8 mouse cellular contexts compared by ENCODE assay signal in genomic region chr11:58867954-58868330, GRCm38 (mm10). TPM values are rescaled to one million over a fixed set of nuclear protein-coding genes. Genes with fewer than 3 reads are reported as not detected.
DNase-seq lines count a peak whose midpoint lies in the region; ATAC-seq and TF ChIP-seq lines count a peak whose summit lies in the region.

No protein-coding gene starts in this region.

- no peak for TF ChIP-seq CTCF in layer of hippocampus, adult 2 months (conservative IDR thresholded peaks at IDR 0.05)

- H3K27ac ChIP-seq in layer of hippocampus, adult 2 months, result peak overlapping the region; percentile 91
- H3K27ac ChIP-seq in embryonic facial prominence, embryonic 15.5 days (replicated peaks), result no peak overlapping the region
- H3K27ac ChIP-seq in midbrain, embryonic 15.5 days, result peak overlapping the region; percentile 85; the same call in 1 of the 2 replicates

- H3K36me3 ChIP-seq in embryonic facial prominence, embryonic 15.5 days, result peaks cover 15% of the 10 kb centered on the region
- H3K36me3 ChIP-seq in midbrain, embryonic 15.5 days (replicated peaks), result peaks cover 8% of the 10 kb centered on the region; the same call in 1 of the 2 replicates

- no peak for DNase-seq in layer of hippocampus, adult 2 months (ENCODE audit: low spot score in 2 of 2)
- no peak for DNase-seq in layer of hippocampus, postnatal 14 days (ENCODE audit: low spot score in 2 of 2)
- peak; percentile 26 for DNase-seq in kidney, adult 9 months
- DNase-seq in ovary, postnatal 14 days (ENCODE audit: low spot score), result no peak
- DNase-seq in thymus, postnatal 14 days, result no peak
- DNase-seq in adipocyte (ENCODE audit: low spot score), result no peak

- no peaks in the 10 kb centered on the region for H3K27me3 ChIP-seq in embryonic facial prominence, embryonic 15.5 days
- no peaks in the 10 kb centered on the region for H3K27me3 ChIP-seq in midbrain, embryonic 15.5 days (replicated peaks)

- H3K4me1 ChIP-seq in embryonic facial prominence, embryonic 15.5 days, result peaks cover 9% of the 10 kb centered on the region; the same call in 1 of the 2 replicates
- peaks cover 13% of the 10 kb centered on the region for H3K4me1 ChIP-seq in midbrain, embryonic 15.5 days

- H3K4me3 ChIP-seq in layer of hippocampus, adult 2 months, result peak overlapping the region; percentile 81
- peak overlapping the region; percentile 64 for H3K4me3 ChIP-seq in embryonic facial prominence, embryonic 15.5 days (replicated peaks)
- peak overlapping the region; percentile 70 for H3K4me3 ChIP-seq in midbrain, embryonic 15.5 days

- ATAC-seq in embryonic facial prominence, embryonic 15.5 days (ENCODE audit: insufficient number of reproducible peaks, low FRiP score, low TSS enrichment, low read depth), result no peak
- ATAC-seq in midbrain, embryonic 15.5 days (replicated peaks), result 0 out of 2 replicates have a peak, but pooled peaks have one; percentile 7

- peak overlapping the region; percentile 72 for H3K4me2 ChIP-seq in embryonic facial prominence, embryonic 15.5 days (replicated peaks)
- peak overlapping the region; percentile 76 for H3K4me2 ChIP-seq in midbrain, embryonic 15.5 days

- peak overlapping the region; percentile 21 for H3K9ac ChIP-seq in embryonic facial prominence, embryonic 15.5 days
- H3K9ac ChIP-seq in midbrain, embryonic 15.5 days, result peak overlapping the region; percentile 91

- WGBS in embryonic facial prominence, embryonic 15.5 days, result 73% methylated on average over 6 of the region's 6 CpGs
- 89% methylated on average over 6 of the region's 6 CpGs for WGBS in midbrain, embryonic 15.5 days

- H3K9me3 ChIP-seq in embryonic facial prominence, embryonic 15.5 days (replicated peaks), result no peaks in the 10 kb centered on the region
- H3K9me3 ChIP-seq in midbrain, embryonic 15.5 days, result no peaks in the 10 kb centered on the region

RNA-seq across cellular contexts. Expression of gene 2810021J22Rik, which starts 0.9 kb away (rescaled TPM):
- 10 to 100 TPM; 11.2 to 12.0 TPM for total RNA-seq in layer of hippocampus, adult 2 months (2021)
- total RNA-seq in layer of hippocampus, postnatal 14 days (2021), result 10 to 100 TPM in 1 of 2 experiments, 1 to 10 TPM in 1; 6.8 to 12.1 TPM
- 7.1 and 7.2 TPM in 2 replicates for polyA plus RNA-seq in embryonic facial prominence, embryonic 15.5 days (2015; fragmentation: Nextera tagmentation; extraction: Ambion mirVana)
- polyA plus RNA-seq in midbrain, embryonic 15.5 days (2015; fragmentation: Nextera tagmentation; extraction: Ambion mirVana), result 14.1 and 14.2 TPM in 2 replicates

RNA-seq across cellular contexts. Expression of gene Gm12258, which starts 21.0 kb away (rescaled TPM):
- 10 to 100 TPM; 20.9 to 22.3 TPM for total RNA-seq in layer of hippocampus, adult 2 months (2021)
- 10 to 100 TPM; 16.7 to 18.5 TPM for total RNA-seq in layer of hippocampus, postnatal 14 days (2021)
- polyA plus RNA-seq in embryonic facial prominence, embryonic 15.5 days (2015; fragmentation: Nextera tagmentation; extraction: Ambion mirVana), result 7.3 and 10.0 TPM in 2 replicates
- polyA plus RNA-seq in midbrain, embryonic 15.5 days (2015; fragmentation: Nextera tagmentation; extraction: Ambion mirVana), result 24.7 and 25.4 TPM in 2 replicates

RNA-seq across cellular contexts. Expression of gene Olfr311, which starts 28.9 kb away (rescaled TPM):
- total RNA-seq in layer of hippocampus, adult 2 months (2021), result not detected
- total RNA-seq in layer of hippocampus, postnatal 14 days (2021), result not detected
- polyA plus RNA-seq in embryonic facial prominence, embryonic 15.5 days (2015; fragmentation: Nextera tagmentation; extraction: Ambion mirVana), result not detected in 2 replicates
- polyA plus RNA-seq in midbrain, embryonic 15.5 days (2015; fragmentation: Nextera tagmentation; extraction: Ambion mirVana), result not detected in 2 replicates

RNA-seq across cellular contexts. Expression of gene Zfp39, which starts 36.1 kb away (rescaled TPM):
- total RNA-seq in layer of hippocampus, adult 2 months (2021), result 10 to 100 TPM in 1 of 2 experiments, 1 to 10 TPM in 1; 9.9 to 10.3 TPM
- total RNA-seq in layer of hippocampus, postnatal 14 days (2021), result 1 to 10 TPM; 8.8 to 8.9 TPM
- 6.7 and 8.0 TPM in 2 replicates for polyA plus RNA-seq in embryonic facial prominence, embryonic 15.5 days (2015; fragmentation: Nextera tagmentation; extraction: Ambion mirVana)
- 7.1 TPM in 2 replicates for polyA plus RNA-seq in midbrain, embryonic 15.5 days (2015; fragmentation: Nextera tagmentation; extraction: Ambion mirVana)

RNA-seq across cellular contexts. Expression of gene Olfr312, which starts 38.9 kb away (rescaled TPM):
- total RNA-seq in layer of hippocampus, adult 2 months (2021), result not detected
- not detected for total RNA-seq in layer of hippocampus, postnatal 14 days (2021)
- polyA plus RNA-seq in embryonic facial prominence, embryonic 15.5 days (2015; fragmentation: Nextera tagmentation; extraction: Ambion mirVana), result not detected in 2 replicates
- polyA plus RNA-seq in midbrain, embryonic 15.5 days (2015; fragmentation: Nextera tagmentation; extraction: Ambion mirVana), result 0.04 TPM in 1 of 2 replicates, not detected in the other
